Mouse (Mus musculus): ENCODE measurements around the gene Wipi2.
A peak's percentile ranks its signal among the peaks of the same experiment; 100 is the strongest.

Wipi2 gene

DNA sequence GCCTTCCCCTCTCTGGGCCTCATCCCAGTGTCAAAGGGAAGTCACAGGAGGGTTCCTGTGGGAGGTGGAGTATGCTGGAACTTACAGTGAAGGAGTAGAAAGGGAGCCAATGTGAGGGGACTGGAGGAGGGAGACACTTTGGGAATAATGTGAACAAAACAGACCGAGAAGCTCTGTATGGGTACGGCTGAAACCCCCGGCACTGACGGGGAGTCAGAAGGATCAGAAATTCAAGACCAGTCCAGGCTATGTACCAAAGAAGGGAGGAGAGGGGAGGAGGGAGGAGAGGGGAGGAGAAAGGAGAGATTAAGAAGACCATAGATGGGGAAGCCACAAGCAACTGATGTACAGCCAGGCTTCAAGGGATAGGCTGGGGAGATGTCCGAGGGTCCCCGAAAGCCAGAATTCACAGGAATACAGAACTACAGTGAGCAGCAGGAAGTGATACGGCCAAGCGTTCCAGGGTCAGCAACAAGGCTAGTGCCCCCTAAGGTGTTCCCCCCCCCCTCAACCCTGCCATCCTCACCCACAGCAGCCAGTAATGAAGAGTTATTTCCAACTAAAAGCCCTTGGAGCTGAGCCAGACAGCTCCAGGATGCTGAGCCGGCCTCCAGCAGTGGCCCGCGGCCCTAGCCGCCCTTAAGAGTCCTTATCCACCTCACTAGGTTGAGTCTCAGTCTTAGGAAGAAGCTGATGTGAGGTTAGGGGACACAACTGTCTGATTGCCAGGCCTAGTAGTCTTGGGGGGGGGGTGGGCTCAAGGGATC, 65.7 kb downstream of the Wipi2 start:
- DNase-seq (ENCODE audit: low read depth, low spot score), result no peak

- DNase-seq (ENCODE audit: low read depth, low spot score), result no peak
These were observed 66.4 kb downstream of the Wipi2 start for GRCm38 (mm10) chr5:142693738-142694430.

DNA sequence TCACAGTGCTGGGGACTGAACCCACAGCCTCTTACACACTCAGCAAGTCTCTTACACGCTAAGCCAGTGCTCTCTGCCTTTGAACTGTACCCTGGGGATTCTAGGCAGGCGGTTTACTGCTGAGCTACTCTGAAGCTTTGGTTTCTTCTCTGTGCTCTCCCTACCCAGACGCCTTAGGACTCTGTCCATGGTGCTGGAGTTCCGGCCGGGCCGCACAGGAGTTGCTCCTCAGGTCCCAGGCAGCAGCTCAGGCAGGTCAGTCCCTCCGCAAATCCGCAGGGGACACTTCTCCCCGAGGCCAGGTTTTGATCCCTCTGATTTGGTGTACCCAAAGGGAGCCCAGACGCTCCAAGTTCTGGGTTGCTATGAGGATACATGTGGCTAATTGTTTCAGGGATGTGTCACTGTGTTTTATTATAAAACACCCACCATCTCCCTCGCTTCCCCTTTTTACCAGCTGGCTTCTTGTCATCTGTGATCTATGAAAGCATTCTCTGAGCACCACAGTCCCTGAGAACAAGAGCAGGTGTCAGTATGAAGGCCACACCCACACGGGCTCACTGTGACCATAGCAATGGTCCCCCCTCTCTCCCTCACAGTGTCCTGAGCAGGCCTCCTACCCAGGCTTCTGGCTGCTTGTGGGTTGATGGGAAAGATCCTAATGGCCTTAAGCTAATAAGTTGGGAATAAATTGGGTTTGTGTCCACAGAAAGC, 67.3 kb downstream of the Wipi2 start:
- peak; percentile 73 for DNase-seq (ENCODE audit: low read depth, low spot score)

- peak; percentile 59 for DNase-seq (ENCODE audit: low read depth, low spot score)
These were observed 68.8 kb downstream of the Wipi2 start for GRCm38 (mm10) chr5:142696258-142696657.

DNA sequence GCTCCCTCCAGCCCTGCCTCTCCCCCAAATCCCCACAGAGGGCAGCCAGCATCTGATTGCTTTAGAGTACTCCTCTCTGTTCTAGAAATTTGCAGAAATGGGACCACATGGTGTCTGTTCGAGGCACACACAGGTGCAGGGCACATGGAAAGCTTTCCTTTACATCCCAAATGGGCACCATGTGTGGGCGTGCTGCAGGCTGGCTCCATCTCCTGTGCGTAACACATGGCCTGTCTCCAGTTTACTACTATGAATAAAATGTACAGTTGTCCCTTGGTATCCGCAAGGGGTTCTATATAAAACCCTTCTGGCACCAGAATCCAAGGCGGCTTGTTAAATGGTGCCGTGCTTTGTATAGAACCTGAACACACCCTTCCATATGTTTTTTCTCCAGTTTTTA, 69.4 kb downstream of the Wipi2 start:
- DNase-seq (ENCODE audit: low read depth, low spot score), result no peak

DNA sequence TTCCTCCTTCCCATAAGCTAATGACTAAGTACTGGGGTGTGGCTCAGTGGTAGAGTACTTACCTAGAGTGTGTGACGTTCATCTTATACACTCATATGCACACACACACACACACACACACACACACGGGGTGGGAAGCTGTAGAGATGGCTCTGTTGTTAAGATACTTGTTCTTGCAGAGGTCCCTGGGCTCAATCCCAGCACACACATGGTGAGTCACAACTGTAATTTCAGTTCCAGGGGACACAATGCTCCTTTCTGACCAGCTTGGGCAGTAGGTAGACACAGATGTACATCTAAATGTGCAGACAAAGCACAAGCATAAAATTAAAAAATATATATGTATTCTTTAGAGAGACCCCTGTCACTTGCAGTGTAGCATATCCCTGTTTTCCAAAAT, 70.2 kb downstream of the Wipi2 start:
- DNase-seq (ENCODE audit: low read depth, low spot score), result no peak

- peak; percentile 97 for DNase-seq (ENCODE audit: low read depth, low spot score)
These were observed 73.5 kb downstream of the Wipi2 start for GRCm38 (mm10) chr5:142700842-142701589.

GRCm38 (mm10) chr5:142701651-142702510, 74.4 kb downstream of the Wipi2 start:
- peak; percentile 95 for DNase-seq (ENCODE audit: low read depth, low spot score)

- no peak for DNase-seq (ENCODE audit: low read depth, low spot score)
These were observed 75.1 kb downstream of the Wipi2 start for GRCm38 (mm10) chr5:142702511-142703138.

DNA sequence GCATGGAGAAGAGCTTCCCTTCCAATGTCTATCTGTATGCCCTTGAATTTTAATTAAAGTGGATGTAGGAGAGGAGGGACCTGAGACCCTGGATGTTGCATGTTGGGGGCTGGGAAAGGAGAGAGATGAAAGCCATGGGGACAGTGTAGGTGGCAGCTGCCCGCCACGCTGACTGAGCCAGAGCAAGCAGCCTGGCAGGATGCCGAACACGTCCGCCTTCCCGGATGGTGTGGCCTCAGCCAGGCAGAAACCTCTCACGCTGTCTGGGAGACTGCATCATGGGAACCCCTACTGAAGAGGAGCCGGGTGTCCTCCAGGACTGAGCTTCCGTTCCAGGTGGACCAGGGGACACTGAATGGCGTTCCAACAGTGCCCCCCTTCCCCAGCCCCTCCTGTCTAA, 76.1 kb downstream of the Wipi2 start:
- DNase-seq (ENCODE audit: low read depth, low spot score), result no peak

- no peak for DNase-seq (ENCODE audit: low read depth, low spot score)
These were observed 80.2 kb downstream of the Wipi2 start for GRCm38 (mm10) chr5:142707709-142708108.

DNA sequence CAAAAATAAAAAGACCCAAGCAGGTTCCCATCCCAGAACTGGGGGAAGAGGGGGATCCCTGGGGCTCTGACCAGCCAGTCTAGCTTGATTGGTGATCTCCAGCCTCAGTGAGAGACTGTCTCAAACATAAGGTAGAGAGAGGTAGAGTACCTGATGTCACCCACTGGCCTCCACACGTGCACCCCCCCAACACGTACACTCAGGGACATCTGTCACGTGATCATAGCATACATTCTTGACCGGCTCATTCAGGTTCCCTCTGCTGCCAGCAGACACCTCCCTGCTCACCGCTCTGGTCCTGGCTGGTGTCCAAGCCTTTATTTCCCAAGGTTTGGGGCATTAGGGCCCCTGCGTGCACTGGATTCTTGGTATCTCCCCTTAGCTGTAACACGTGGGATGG, 81.9 kb downstream of the Wipi2 start:
- no peak for DNase-seq (ENCODE audit: low read depth, low spot score)

DNA sequence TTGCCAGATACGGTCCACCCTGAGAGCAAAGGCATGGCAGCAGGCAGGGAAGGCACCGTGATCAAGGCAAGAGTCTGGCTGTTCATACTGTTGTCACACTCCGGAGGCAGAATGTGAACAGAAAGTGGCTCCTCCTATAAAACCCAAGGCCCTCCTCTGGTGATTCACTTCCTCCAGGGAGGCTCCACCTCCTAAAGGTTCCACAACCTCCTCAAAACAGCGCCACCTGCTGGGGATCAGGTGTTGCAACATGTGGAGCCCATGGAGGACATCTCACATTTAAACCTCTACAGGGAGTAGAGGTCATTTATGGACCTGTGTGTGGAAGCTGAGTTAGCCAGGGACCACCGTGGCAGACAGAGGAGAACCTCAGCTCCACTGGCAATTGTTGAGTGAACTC, 84.9 kb downstream of the Wipi2 start:
- DNase-seq (ENCODE audit: low read depth, low spot score), result peak; percentile 90

DNA sequence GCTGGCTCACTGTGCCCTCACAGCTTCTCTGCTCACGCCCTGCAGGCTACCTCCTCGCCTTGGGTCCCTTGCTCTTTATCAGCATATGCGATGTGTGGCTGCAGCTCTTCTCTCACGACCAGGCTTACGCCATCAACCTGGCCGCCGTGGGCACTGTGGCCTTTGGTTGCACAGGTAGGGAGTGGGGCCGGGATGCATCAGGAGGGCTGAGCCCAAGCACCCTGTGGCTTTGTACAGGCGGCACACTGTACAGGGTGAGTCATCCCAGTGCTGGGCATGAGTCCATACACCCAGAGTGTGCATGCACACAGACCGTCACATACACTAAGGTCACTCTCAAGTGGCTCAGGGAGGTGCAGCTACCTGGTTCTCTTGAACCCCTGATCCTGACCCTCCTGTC, 86.5 kb downstream of the Wipi2 start:
- DNase-seq (ENCODE audit: low read depth, low spot score), result no peak

- DNase-seq (ENCODE audit: low read depth, low spot score), result no peak
These were observed 87.6 kb downstream of the Wipi2 start for GRCm38 (mm10) chr5:142715059-142715458.

GRCm38 (mm10) chr5:142716056-142716455, 88.6 kb downstream of the Wipi2 start:
- no peak for DNase-seq (ENCODE audit: low read depth, low spot score)

DNA sequence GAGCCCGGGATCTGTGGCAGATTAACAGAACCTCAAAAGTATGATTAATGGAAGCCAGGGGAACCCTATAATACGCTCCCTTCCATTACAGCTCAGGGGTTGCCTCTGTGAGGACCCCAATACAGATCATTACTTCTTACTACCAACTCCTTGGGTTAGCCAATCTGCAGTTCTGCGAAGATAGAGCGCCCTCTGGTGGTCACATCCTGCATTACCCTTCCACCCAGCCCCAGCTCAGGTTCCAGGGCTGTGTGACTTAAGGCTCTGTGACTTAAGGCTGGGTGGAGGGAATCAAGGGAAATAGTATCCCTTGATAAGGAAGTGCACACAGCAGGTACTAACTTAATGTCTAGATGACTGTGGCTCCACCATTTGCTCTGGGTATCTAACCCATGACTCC, 90.5 kb downstream of the Wipi2 start:
- peak; percentile 81 for DNase-seq (ENCODE audit: low read depth, low spot score)

- no peak for DNase-seq (ENCODE audit: low read depth, low spot score)
These were observed 91.0 kb downstream of the Wipi2 start for GRCm38 (mm10) chr5:142718486-142718885.

DNA sequence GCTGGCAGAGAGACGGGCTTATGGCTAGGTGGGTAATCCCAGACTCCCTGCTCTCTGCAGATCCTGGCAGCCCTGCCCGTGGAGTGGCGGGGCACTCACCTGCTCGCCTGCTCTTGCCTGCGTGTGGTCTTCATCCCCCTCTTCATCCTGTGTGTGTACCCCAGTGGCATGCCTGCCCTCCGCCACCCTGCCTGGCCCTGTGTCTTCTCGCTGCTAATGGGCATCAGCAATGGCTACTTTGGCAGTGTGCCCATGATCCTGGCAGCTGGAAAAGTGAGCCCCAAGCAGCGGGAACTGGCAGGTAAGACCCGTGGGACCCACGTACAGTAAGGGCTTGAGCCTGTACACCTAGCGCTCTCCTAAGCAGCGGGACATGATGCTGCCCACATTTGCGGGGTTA, 92.4 kb downstream of the Wipi2 start:
- no peak for DNase-seq (ENCODE audit: low read depth, low spot score)

Data from R1 (cell line).